Mouse (Mus musculus) neural tube, embryonic 13.5 days (tissue): ENCODE results near the gene Aoc1. TPM values are rescaled to one million over a fixed set of nuclear protein-coding genes. Genes with fewer than 3 reads are reported as not detected.

ENCODE experiments used
- ATAC-seq: fragments of 200-750 bp; cut with Nextera tagmentation; 2 replicates; pipeline ENCODE4 v1.8.0; 2017; ENCODE audit warnings: low read depth, mild to moderate bottlenecking, moderate TSS enrichment, moderate library complexity
- H3K27ac ChIP-seq: fragments of 300-500 bp; sonication (generic); replicated peaks from 2 replicates; pipeline ENCODE4 v1.5.1; 2015; ENCODE audit warnings: moderate library complexity, mild to moderate bottlenecking, inconsistent platforms
- H3K27me3 ChIP-seq: fragments of 300-500 bp; sonication (generic); 2 replicates; pipeline ENCODE4 v1.6.1; 2015; ENCODE audit warnings: mild to moderate bottlenecking, inconsistent platforms
- H3K36me3 ChIP-seq: fragments of 300-500 bp; sonication (generic); 2 replicates; pipeline ENCODE4 v1.6.1; 2015; ENCODE audit warnings: mild to moderate bottlenecking, inconsistent platforms
- H3K4me1 ChIP-seq: fragments of 300-500 bp; sonication (generic); replicated peaks from 2 replicates; pipeline ENCODE4 v1.6.1; 2015; ENCODE audit warnings: inconsistent platforms
- H3K4me2 ChIP-seq: fragments of 300-500 bp; sonication (generic); 2 replicates; pipeline ENCODE4 v1.6.1; 2015; ENCODE audit warnings: inconsistent platforms, mild to moderate bottlenecking, moderate library complexity
- H3K4me3 ChIP-seq: fragments of 300-500 bp; sonication (generic); 2 replicates; pipeline ENCODE4 v1.5.1; 2015; ENCODE audit warnings: mild to moderate bottlenecking, inconsistent platforms
- H3K9ac ChIP-seq: fragments of 300-500 bp; sonication (generic); 2 replicates; pipeline ENCODE4 v1.6.1; 2015; ENCODE audit warnings: moderate library complexity, mild to moderate bottlenecking, inconsistent platforms
- H3K9me3 ChIP-seq: fragments of 300-500 bp; sonication (generic); 2 replicates; pipeline ENCODE4 v1.6.1; 2016; ENCODE audit warnings: inconsistent platforms
- WGBS: fragments of 180-500 bp; shearing (Covaris S2); methylation state at CpG from one replicate; pipeline ENCODE4 v1.1.7; 2015; 5-methylcytosine and 5-hydroxymethylcytosine counted together
- polyA plus RNA-seq: library from polyadenylated mRNA; unstranded; fragments of >200 nt; fragmentation: Nextera tagmentation; extraction: Ambion mirVana; gene quantifications from 2 replicates; pipeline ENCODE4 v1.2.1, GENCODE M21; 2015

Aoc1 gene
- polyA plus RNA-seq, 1 experiment from 2014 or later: not detected

DNA sequence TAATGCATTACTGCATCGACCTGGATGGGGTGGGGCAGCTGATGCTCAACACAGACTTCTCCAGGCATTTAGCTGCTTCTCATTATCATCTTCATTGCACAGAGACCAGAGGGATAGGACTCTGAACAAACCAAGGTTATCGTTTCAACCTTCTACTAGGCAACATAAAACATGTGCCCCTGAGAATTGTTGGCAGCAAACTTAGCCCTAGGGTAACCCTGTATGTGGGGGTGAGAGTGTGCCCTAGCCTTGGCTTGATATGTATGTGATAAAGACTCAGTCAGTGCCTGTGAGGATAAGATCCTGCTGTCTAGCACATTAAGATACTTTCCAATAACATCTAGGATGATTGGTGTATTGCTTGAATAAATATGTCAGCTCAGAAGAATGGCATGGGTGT, 76.9 kb downstream of the Aoc1 start:
- Histone ChIP-seq H3K4me3 (no peak overlapping the region), H3K9ac (no peak overlapping the region), H3K4me2 (no peak overlapping the region), H3K27ac (no peak overlapping the region), H3K4me1 (no peaks in the 10 kb centered on the region), H3K36me3 (no peaks in the 10 kb centered on the region), H3K27me3 (no peaks in the 10 kb centered on the region), H3K9me3 (no peaks in the 10 kb centered on the region)
- ATAC-seq: no peak
- 78% methylated on average over 2 of the region's 2 CpGs for WGBS

DNA sequence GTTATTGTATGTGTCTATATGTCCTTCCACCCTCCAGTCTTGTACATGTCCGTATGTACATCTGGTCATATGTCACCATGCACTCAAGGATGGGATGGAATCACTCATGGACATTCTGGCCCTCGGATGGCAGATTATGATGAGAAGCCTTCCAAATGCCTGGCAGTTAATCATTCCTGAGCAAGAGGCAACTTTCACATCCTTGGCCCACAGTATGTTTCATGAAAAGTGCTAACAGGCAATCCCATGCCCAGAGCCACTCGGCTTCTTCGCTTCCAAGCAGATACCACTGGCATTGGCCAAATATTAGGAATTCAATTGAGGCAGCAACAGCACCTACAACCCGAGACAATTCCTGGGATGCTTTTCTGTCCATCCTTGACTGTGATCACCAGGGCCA, 78.0 kb downstream of the Aoc1 start:
- H3K27me3 ChIP-seq: no peaks in the 10 kb centered on the region
- no peak overlapping the region for H3K4me2 ChIP-seq
- H3K4me3 ChIP-seq: no peak overlapping the region
- no peak overlapping the region for H3K27ac ChIP-seq
- H3K9me3 ChIP-seq: no peaks in the 10 kb centered on the region
- H3K4me1 ChIP-seq: no peaks in the 10 kb centered on the region
- no peaks in the 10 kb centered on the region for H3K36me3 ChIP-seq
- WGBS: 88% methylated on average over 5 of the region's 5 CpGs
- ATAC-seq: no peak
- no peak overlapping the region for H3K9ac ChIP-seq

DNA sequence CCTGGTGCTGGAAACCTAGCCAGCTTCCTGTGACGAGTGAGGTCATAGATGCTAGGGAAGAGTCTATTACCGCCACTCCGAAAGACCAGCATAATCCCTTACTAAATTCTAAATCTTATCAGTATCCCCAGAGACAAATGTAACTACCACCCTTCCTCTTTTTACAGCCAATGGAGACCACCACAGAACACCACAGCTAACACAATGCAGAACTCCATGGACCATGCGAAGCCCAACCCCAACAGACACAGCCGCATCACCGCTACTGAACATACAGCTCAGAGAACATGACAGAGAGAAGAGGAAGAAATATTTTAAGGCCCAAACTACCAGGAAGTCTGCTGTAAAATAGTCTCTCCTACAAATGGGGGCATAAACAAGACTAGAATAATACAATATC, 78.9 kb downstream of the Aoc1 start:
- WGBS: 92% methylated on average over 6 of the region's 6 CpGs
- Histone ChIP-seq H3K4me2 (no peak overlapping the region), H3K27me3 (no peaks in the 10 kb centered on the region), H3K9ac (no peak overlapping the region), H3K4me3 (no peak overlapping the region), H3K9me3 (no peaks in the 10 kb centered on the region), H3K36me3 (no peaks in the 10 kb centered on the region), H3K4me1 (no peaks in the 10 kb centered on the region), H3K27ac (no peak overlapping the region)
- ATAC-seq: no peak

DNA sequence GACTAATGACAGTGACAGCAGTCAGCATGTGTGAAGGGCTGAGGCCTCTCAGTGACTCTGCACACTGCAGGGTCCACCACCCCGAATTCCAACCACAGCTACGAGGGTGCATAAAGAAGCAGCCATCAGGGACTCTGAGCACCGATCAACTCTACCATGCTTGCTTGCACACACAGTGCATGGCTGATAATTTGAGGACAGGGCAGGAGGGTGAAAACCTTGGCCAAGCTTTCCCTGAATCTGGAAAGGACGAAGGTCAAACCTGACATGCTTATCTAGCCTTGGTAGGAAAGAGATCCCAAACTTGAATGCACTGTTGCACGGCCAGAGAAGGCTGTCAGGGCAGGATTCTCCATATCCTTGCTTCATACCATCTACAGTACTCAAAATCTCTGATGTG, 80.5 kb downstream of the Aoc1 start:
- Histone ChIP-seq H3K9me3 (no peaks in the 10 kb centered on the region), H3K27me3 (no peaks in the 10 kb centered on the region), H3K9ac (no peak overlapping the region), H3K36me3 (no peaks in the 10 kb centered on the region), H3K27ac (no peak overlapping the region), H3K4me3 (no peak overlapping the region), H3K4me2 (no peak overlapping the region), H3K4me1 (no peaks in the 10 kb centered on the region)
- 87% methylated on average over 5 of the region's 5 CpGs for WGBS
- no peak for ATAC-seq

DNA sequence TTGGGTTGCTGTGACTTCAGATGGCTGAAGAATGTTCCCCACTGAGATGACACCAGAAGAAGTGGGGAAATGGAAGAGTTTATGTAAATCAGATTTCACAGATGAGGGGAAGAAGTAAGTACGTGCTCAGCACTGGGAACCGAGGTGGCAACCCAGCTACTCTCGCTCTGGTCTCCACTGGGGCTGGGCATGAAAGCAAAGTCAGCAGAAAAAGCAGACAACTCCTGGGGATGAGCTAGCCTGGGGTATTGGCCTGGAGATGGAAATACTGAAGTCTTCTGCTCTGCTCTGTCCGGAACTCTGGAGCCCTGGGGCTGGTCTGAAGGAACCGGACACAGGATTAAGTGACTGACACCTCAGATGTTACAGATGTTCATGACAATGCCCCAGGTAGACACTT, 81.5 kb downstream of the Aoc1 start:
- 83% methylated on average over 5 of the region's 5 CpGs for WGBS
- Histone ChIP-seq H3K27me3 (no peaks in the 10 kb centered on the region), H3K27ac (no peak overlapping the region), H3K9ac (no peak overlapping the region), H3K36me3 (no peaks in the 10 kb centered on the region), H3K4me2 (no peak overlapping the region), H3K4me3 (no peak overlapping the region), H3K4me1 (no peaks in the 10 kb centered on the region), H3K9me3 (no peaks in the 10 kb centered on the region)
- no peak for ATAC-seq

DNA sequence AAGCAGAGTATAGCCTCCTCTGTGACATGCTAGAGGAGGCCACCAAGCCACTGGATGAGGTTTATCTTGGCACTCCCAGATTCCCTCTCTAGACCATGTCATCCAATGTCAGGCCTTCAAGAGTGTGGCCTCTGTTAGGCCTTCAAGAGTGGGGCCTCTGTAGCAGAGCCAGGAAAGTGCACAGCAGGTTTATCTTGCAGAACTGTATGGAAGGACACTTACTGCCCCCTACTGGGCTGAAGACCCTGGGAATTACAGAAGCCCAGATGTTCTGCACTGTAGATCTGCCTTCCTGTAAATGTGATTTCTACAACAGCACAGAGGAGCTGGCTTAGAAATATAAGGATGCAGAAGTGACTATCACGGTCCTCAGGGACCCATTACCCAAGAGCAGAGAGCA, 82.2 kb downstream of the Aoc1 start:
- no peak for ATAC-seq
- 54% methylated on average over 1 of the region's 1 CpGs for WGBS

DNA sequence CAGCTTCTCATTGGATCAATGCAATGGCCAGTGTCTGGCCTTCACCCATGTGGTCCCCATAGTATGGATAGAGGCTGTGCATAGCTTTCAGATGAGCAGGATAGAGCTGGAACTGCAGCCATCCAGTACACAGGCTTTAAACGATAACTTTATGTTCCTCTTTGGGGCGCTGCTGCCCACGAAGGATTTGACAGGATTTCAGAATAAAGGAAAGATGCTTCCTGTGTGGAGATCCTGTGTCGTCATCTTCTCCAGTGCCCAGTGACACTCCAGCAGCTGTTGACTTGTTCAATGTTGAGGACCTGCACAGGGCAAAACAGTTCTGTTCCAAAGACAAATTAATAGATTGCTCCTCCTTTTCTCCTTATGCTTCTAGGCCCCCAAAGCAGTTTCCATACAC, 84.1 kb downstream of the Aoc1 start:
- H3K27me3 ChIP-seq: no peaks in the 10 kb centered on the region
- H3K9me3 ChIP-seq: no peaks in the 10 kb centered on the region
- H3K36me3 ChIP-seq: no peaks in the 10 kb centered on the region
- WGBS: 92% methylated on average over 4 of the region's 4 CpGs
- H3K4me3 ChIP-seq: no peak overlapping the region
- H3K4me1 ChIP-seq: no peaks in the 10 kb centered on the region
- H3K27ac ChIP-seq: no peak overlapping the region
- ATAC-seq: no peak
- no peak overlapping the region for H3K9ac ChIP-seq
- no peak overlapping the region for H3K4me2 ChIP-seq

More for the DNA sequence above, 82.2 kb downstream of the Aoc1 start:
- Histone ChIP-seq H3K9me3 (no peaks in the 10 kb centered on the region), H3K27ac (no peak overlapping the region), H3K27me3 (no peaks in the 10 kb centered on the region), H3K4me3 (no peak overlapping the region), H3K36me3 (no peaks in the 10 kb centered on the region), H3K4me2 (no peak overlapping the region), H3K4me1 (no peaks in the 10 kb centered on the region), H3K9ac (no peak overlapping the region)

DNA sequence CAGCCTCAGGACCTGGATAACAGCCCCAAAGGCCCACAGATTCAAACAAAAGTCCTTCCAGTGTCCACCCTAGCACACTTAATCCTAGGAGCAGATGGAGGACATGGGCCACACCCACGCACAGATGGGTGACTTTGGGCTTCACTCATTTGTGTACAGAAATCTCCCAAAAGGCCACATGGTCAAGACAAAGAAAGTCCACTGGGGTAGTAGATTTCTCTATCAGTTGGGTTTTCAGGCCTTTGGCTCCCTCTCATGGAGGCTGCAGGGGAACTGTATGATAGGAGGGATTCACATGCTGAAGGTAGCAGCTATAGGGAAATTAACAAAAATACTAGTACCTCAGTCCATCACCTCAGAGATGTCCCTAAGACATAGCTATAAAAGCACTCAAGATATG, 85.4 kb downstream of the Aoc1 start:
- Histone ChIP-seq H3K27me3 (no peaks in the 10 kb centered on the region), H3K4me3 (no peak overlapping the region), H3K27ac (no peak overlapping the region), H3K9ac (no peak overlapping the region), H3K4me1 (no peaks in the 10 kb centered on the region), H3K4me2 (no peak overlapping the region), H3K36me3 (no peaks in the 10 kb centered on the region), H3K9me3 (no peaks in the 10 kb centered on the region)
- WGBS: 59% methylated on average over 1 of the region's 1 CpGs
- no peak for ATAC-seq

Other genes starting within 250 kb of the Aoc1 start
- 11.2 and 12.7 TPM in 2 replicates for gene AI854703, start 246.1 kb upstream of the Aoc1 start, polyA plus RNA-seq
- gene Gimap8, start 225.7 kb upstream of the Aoc1 start, polyA plus RNA-seq: 0.74 TPM in 2 replicates
- 1.6 and 2.7 TPM in 2 replicates for gene Gimap9, start 196.8 kb upstream of the Aoc1 start, polyA plus RNA-seq
- 2.9 and 3.3 TPM in 2 replicates for gene Gimap4, start 188.3 kb upstream of the Aoc1 start, polyA plus RNA-seq
- 10.9 and 11.6 TPM in 2 replicates for gene Gimap6, start 164.7 kb upstream of the Aoc1 start, polyA plus RNA-seq
- gene Gm28053, start 154.3 kb upstream of the Aoc1 start, polyA plus RNA-seq: 0.95 TPM in 1 of 2 replicates, not detected in the other
- not detected in 2 replicates for gene Gimap7, start 154.3 kb upstream of the Aoc1 start, polyA plus RNA-seq
- 8.6 and 8.7 TPM in 2 replicates for gene Gimap1, start 133.8 kb upstream of the Aoc1 start, polyA plus RNA-seq
- gene Gimap5, start 126.7 kb upstream of the Aoc1 start, polyA plus RNA-seq: 2.0 TPM in 2 replicates
- gene Gimap3, start 102.0 kb upstream of the Aoc1 start, polyA plus RNA-seq: not detected in 2 replicates
- gene Tmem176a, start 32.0 kb upstream of the Aoc1 start, polyA plus RNA-seq: 22.8 and 30.5 TPM in 2 replicates
- gene Tmem176b, start 31.4 kb upstream of the Aoc1 start, polyA plus RNA-seq: 127 and 151 TPM in 2 replicates
- gene 1600015I10Rik, start 57.0 kb downstream of the Aoc1 start, polyA plus RNA-seq: not detected in 2 replicates
- gene Doxl2, start 102.1 kb downstream of the Aoc1 start, polyA plus RNA-seq: not detected in 2 replicates
- gene Svs1, start 114.0 kb downstream of the Aoc1 start, polyA plus RNA-seq: not detected in 2 replicates
- 0.31 and 0.74 TPM in 2 replicates for gene Gpnmb, start 163.7 kb downstream of the Aoc1 start, polyA plus RNA-seq
- 70.2 and 73.9 TPM in 2 replicates for gene Malsu1, start 200.9 kb downstream of the Aoc1 start, polyA plus RNA-seq